Mouse (Mus musculus): ENCODE results near the gene Cic. TPM values are rescaled to one million over a fixed set of nuclear protein-coding genes. Genes with fewer than 3 reads are reported as not detected.

Gene Cic
- polyA plus RNA-seq (2014; fragmentation: Nextera tagmentation; extraction: Ambion mirVana) = 31.1 and 39.1 TPM in 2 replicates

DNA sequence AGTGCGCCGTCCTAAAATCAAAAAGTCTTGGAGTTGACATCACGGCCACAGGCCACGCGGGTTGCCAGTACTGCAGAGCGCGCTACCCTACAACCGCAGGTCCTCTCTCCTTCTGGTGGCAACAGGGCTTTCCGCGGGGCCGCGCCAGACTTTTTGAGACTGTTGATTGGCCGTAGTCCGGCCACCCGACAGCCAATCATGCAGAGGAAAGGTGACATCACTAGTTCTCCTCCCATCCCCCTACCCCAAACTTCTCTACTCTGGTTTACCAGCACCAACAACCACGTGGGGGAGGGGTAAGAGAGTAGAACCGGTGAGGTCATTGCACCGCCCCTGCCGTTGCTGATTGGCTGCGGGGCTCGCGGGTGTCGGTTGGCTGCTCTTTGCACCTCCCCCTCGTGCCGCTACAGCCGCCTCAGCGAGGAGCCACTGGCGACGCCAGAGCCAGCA lies at the start of gene Cic:
Gene Cic (plus strand): TSS at position 404 of the 450 bp plus-strand sequence.
- Histone ChIP-seq H3K36me3 (ENCODE audit: insufficient read depth) (peaks cover 12% of the 10 kb centered on the region; the same call in 1 of the 2 replicates), H3K27me3 (ENCODE audit: insufficient read depth, low read length) (no peaks in the 10 kb centered on the region), H3K9ac (peak within 1 kb of the TSS; percentile 67), H3K4me2 (peak within 1 kb of the TSS; percentile 82), H3K27ac (ENCODE audit: low read depth) (peak within 1 kb of the TSS; percentile 92), H3K4me3 (ENCODE audit: low read depth, low read length) (peak within 1 kb of the TSS; percentile 73), H3K4me1 (ENCODE audit: insufficient read depth) (peaks cover 12% of the 10 kb centered on the region; the same call in 1 of the 2 replicates), H3K9me3 (ENCODE audit: low read depth, low read length) (no peaks in the 10 kb centered on the region)
- peak; percentile 11; the same call in 1 of the 2 replicates for TF ChIP-seq CTCF (IDR thresholded peaks at IDR 0.05; ENCODE audit: low read depth)
- DNase-seq = peak; percentile 100
- 0% methylated on average over 29 of the region's 29 CpGs for WGBS
- peak; percentile 82 for ATAC-seq (ENCODE audit: insufficient read depth)

DNA sequence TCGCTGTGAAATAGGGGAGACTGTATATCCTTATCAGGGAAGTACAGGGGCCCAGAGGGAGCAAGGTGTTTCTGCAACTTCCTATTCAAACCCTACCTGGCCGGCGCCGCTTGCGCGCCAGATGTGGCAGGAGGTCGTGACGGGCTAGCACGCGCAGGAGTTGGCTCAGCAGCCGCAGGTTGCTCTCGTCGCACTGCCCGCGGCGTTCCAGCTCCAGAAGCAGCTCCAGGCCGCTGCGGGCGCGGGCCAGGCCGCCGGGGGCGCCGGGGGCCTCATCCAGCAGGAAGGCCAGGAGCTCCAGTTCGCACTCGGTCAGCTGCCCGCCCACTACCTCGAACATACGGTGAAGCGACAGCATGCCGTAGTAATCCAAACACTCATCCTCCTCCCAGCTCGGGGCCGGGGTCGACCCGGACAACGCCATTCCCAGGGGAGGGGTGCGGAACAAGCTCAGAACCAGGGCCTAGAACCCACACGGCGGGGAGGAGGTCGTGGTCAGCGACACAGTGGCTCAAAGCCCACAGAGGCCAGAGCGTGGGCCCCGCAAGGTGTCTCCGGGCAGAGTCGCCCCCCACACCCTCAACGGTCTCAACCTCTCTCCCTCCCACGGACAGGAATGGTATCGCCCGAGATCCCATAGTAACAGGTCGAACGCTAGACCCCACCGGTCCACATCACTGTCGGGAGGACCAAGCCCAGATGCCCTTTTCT lies 48.6 kb upstream of the Cic start:
- peak; percentile 7 for ATAC-seq (ENCODE audit: insufficient read depth)
- Histone ChIP-seq H3K36me3 (ENCODE audit: insufficient read depth) (peaks cover 9% of the 10 kb centered on the region), H3K9me3 (ENCODE audit: low read depth, low read length) (no peaks in the 10 kb centered on the region), H3K4me3 (ENCODE audit: low read depth, low read length) (peak overlapping the region; percentile 65), H3K9ac (peak overlapping the region; percentile 61), H3K4me2 (peak overlapping the region; percentile 71), H3K4me1 (ENCODE audit: insufficient read depth) (peaks cover 11% of the 10 kb centered on the region), H3K27ac (ENCODE audit: low read depth) (peak overlapping the region; percentile 69), H3K27me3 (ENCODE audit: insufficient read depth, low read length) (no peaks in the 10 kb centered on the region)
- peak; percentile 62 for DNase-seq
- WGBS = under 1% methylated on average over 53 of the region's 53 CpGs
- peak; percentile 42; the same call in 1 of the 2 replicates for TF ChIP-seq CTCF (IDR thresholded peaks at IDR 0.05; ENCODE audit: low read depth)

DNA sequence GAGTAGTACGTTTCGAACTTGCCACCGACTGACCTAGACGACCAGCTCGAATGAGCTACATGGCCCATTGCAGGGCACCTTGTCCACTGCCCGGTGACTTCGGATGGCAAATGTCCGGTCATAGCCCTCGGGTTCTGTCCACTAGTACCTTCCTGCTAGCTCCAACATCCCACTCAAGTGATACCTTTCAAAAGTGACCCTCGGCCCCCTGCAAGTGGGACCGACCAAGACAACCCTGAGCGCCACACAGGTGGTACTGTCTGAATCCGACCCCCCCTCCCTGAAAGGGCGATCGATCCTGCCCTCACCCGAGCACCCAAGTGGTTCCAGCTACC lies 48.1 kb upstream of the Cic start:
- Histone ChIP-seq H3K27me3 (ENCODE audit: insufficient read depth, low read length) (no peaks in the 10 kb centered on the region), H3K4me2 (peak overlapping the region; percentile 71), H3K4me3 (ENCODE audit: low read depth, low read length) (peak overlapping the region; percentile 65), H3K4me1 (ENCODE audit: insufficient read depth) (peaks cover 11% of the 10 kb centered on the region), H3K9ac (peak overlapping the region; percentile 61), H3K27ac (ENCODE audit: low read depth) (peak overlapping the region; percentile 69), H3K9me3 (ENCODE audit: low read depth, low read length) (no peaks in the 10 kb centered on the region), H3K36me3 (ENCODE audit: insufficient read depth) (peaks cover 14% of the 10 kb centered on the region)
- WGBS = 0% methylated on average over 16 of the region's 16 CpGs
- no peak for TF ChIP-seq CTCF (IDR thresholded peaks at IDR 0.05; ENCODE audit: low read depth)
- DNase-seq = no peak
- peak; percentile 9 for ATAC-seq (ENCODE audit: insufficient read depth)

DNA sequence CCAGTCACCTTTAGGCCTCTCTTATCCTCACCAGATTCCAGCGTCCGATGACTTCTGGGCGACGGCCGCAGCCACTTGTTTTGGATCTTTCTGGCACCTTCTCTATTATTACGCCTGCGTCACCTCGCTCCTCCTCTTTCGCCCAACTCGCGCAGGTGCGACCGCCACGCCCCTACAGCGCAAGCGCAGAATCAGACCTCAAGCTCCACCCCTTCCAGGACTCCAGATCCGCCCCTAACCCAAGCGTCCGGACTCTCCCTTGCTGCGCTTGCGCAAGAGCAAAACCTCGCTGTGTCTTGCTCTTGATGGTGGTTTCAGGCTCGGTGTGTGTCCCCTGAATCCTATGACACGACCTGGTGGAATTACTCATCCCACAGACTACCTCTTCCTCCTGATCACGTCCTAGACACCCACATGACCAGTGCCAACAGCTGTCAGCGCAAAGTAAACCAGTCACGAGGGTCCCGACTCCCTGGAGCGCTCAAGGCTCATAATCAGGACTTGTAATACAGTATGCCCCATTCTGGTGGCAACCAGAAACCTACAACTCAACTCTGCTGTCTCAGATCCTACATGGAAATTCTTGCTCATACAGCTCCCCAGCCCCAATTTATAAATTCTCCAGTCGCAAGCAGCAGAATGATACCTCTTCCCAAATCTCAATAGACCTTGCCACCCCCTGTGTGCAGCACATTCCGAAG lies 47.6 kb upstream of the Cic start:
- Histone ChIP-seq H3K27me3 (ENCODE audit: insufficient read depth, low read length) (no peaks in the 10 kb centered on the region), H3K4me3 (ENCODE audit: low read depth, low read length) (peak overlapping the region; percentile 65), H3K27ac (ENCODE audit: low read depth) (peak overlapping the region; percentile 69), H3K9me3 (ENCODE audit: low read depth, low read length) (no peaks in the 10 kb centered on the region), H3K4me2 (peak overlapping the region; percentile 71), H3K9ac (peak overlapping the region; percentile 61), H3K4me1 (ENCODE audit: insufficient read depth) (peaks cover 11% of the 10 kb centered on the region), H3K36me3 (ENCODE audit: insufficient read depth) (peaks cover 19% of the 10 kb centered on the region)
- WGBS = 3% methylated on average over 31 of the region's 31 CpGs
- TF ChIP-seq CTCF (IDR thresholded peaks at IDR 0.05; ENCODE audit: low read depth) = no peak
- peak; percentile 55 for ATAC-seq (ENCODE audit: insufficient read depth)
- peak; percentile 97 for DNase-seq

DNA sequence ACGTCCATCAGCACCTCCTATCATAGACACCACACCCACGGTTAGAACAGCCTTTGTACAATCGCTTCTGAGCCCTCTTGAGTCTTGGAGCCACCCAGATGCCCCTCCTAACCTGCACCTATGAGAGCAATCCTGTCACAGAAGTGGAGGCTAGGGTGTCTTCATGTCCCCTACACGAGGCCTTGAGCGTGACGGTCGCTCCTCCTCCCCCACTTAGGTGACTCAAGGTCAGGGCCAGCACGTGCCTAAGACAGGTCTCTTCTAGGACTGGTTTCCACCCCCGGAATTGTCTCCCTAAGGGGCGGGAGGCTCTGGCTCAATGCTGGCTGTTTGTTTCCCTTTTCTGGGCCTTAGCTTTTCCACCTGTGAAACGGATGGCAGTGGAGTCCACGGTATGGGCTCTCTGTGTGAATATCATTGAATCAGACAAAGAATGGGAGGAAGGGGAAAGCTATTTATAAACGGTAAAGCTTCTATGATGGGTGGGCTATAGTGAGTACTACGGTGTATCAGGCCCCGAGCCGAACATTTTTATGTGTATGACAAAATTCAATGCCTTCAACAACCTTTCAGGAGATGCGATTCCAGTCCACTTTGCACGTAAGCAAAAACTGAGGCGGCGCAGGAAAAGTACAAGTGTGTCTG lies 46.9 kb upstream of the Cic start, which contains the start of gene Dedd2:
Gene Dedd2 (minus strand): TSS at position 159 of the 645 bp plus-strand sequence.
- Histone ChIP-seq H3K27ac (ENCODE audit: low read depth) (peak within 1 kb of the TSS; percentile 87), H3K36me3 (ENCODE audit: insufficient read depth) (peaks cover 21% of the 10 kb centered on the region), H3K4me1 (ENCODE audit: insufficient read depth) (peaks cover 11% of the 10 kb centered on the region), H3K27me3 (ENCODE audit: insufficient read depth, low read length) (no peaks in the 10 kb centered on the region), H3K9ac (peak within 1 kb of the TSS; percentile 64), H3K4me2 (peak within 1 kb of the TSS; percentile 71), H3K9me3 (ENCODE audit: low read depth, low read length) (no peaks in the 10 kb centered on the region), H3K4me3 (ENCODE audit: low read depth, low read length) (peak within 1 kb of the TSS; percentile 65)
- DNase-seq (no peak), ATAC-seq (ENCODE audit: insufficient read depth) (no peak)
- WGBS = 5% methylated on average over 20 of the region's 20 CpGs
- no peak for TF ChIP-seq CTCF (IDR thresholded peaks at IDR 0.05; ENCODE audit: low read depth)

DNA sequence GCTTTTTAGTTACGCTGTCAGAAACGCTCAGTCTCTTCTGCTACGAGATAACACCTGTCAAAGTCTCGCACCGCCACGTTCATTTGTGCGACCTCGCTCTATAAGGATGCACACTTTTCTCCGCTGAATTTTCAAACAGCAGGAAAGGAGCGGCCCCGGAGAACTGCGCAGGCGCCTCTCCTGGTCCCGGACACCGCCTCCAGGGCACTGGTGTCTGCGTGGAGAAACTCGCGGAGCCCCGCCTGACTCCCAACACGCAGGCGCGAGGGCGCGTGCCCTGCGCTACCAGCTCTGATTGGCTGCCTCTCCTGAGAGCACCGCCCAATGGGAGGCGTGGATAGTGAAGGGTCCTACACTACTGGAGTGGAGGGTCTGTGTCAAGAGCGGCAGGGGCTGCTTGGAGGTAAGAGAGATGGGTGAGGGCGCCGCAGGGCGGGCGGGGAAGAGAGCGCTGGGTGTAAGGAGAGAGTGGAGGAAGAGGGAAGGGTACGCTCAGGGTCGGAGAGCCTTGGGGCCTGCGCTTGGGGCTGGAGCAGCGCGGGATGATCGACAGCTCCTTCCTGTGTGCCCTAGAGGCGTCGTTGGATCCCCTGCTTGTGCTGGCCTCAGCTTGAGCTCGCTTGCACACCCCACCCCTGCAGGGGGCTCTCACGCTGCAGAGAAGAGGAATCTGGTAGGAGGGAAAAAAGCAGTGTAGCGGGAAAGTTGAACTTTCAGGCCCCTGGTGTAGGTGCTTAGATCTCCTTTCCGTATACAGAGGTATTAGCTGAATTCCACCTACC lies 46.2 kb upstream of the Cic start, which contains the start of gene Zfp526:
Gene Zfp526 (plus strand): TSS at position 324 of the 782 bp plus-strand sequence.
- WGBS = 0% methylated on average over 45 of the region's 45 CpGs
- ATAC-seq (ENCODE audit: insufficient read depth) (peak; percentile 95), DNase-seq (peak; percentile 99)
- peak; percentile 31; the same call in 1 of the 2 replicates for TF ChIP-seq CTCF (IDR thresholded peaks at IDR 0.05; ENCODE audit: low read depth)
- Histone ChIP-seq H3K9me3 (ENCODE audit: low read depth, low read length) (no peaks in the 10 kb centered on the region), H3K27ac (ENCODE audit: low read depth) (peak within 1 kb of the TSS; percentile 87), H3K4me1 (ENCODE audit: insufficient read depth) (peaks cover 11% of the 10 kb centered on the region), H3K27me3 (ENCODE audit: insufficient read depth, low read length) (no peaks in the 10 kb centered on the region), H3K4me3 (ENCODE audit: low read depth, low read length) (peak within 1 kb of the TSS; percentile 65), H3K4me2 (peak within 1 kb of the TSS; percentile 71), H3K36me3 (ENCODE audit: insufficient read depth) (peaks cover 28% of the 10 kb centered on the region), H3K9ac (peak within 1 kb of the TSS; percentile 64)
